Mouse (Mus musculus) CH12.LX (cell line): ENCODE data around the gene Hmgcr. TPM values are rescaled to one million over a fixed set of nuclear protein-coding genes. Genes with fewer than 3 reads are reported as not detected.

Experiments used
- DNase-seq: peaks from one replicate; pipeline ENCODE4 v3.0.0-alpha.2; 2013; ENCODE audit errors: extremely low read depth
- H3K27ac ChIP-seq: 2 replicates; pipeline ENCODE4 v1.5.1; 2012; ENCODE audit warnings: low read depth, mild to moderate bottlenecking, control low read depth, moderate library complexity; ENCODE audit not compliant: insufficient read depth
- H3K27me3 ChIP-seq: replicated peaks from 2 replicates; pipeline ENCODE3; 2012; ENCODE audit warnings: inconsistent platforms
- H3K36me3 ChIP-seq, 2 experiments: replicated peaks in 1 of 2; 2 replicates each; pipeline versions ENCODE3 to v1.6.1; 2012; ENCODE audit warnings: inconsistent platforms in 1 of 2, low read length in 1 of 2, mild to moderate bottlenecking in 1 of 2, mixed read lengths in 1 of 2, moderate library complexity in 1 of 2; ENCODE audit not compliant: control insufficient read depth in 1 of 2, insufficient read depth in 1 of 2
- H3K4me1 ChIP-seq, 2 experiments: 2 replicates each; pipeline ENCODE4 v1.6.1; 2012; ENCODE audit warnings: inconsistent platforms in 1 of 2, moderate library complexity in 1 of 2; ENCODE audit not compliant: insufficient read depth in 2 of 2, control insufficient read depth in 1 of 2
- H3K4me2 ChIP-seq: 2 replicates; pipeline ENCODE4 v1.6.1; 2012; ENCODE audit warnings: low read depth, mild to moderate bottlenecking, control low read depth; ENCODE audit not compliant: poor library complexity, insufficient read depth, severe bottlenecking
- H3K4me3 ChIP-seq, 3 experiments: fragments of 150-350 bp in 1 of 3; sonication (generic) in 1 of 3; replicated peaks in 1 of 3; 2 replicates each; pipeline versions ENCODE3 to v1.5.1; 2011 to 2012; ENCODE audit warnings: low read depth in 2 of 3, low read length in 2 of 3, mild to moderate bottlenecking in 2 of 3, moderate library complexity in 2 of 3, control low read depth in 1 of 3, improper control_type of control experiment in 1 of 3, inconsistent platforms in 1 of 3, mixed read lengths in 1 of 3; ENCODE audit not compliant: poor library complexity in 1 of 3
- H3K79me2 ChIP-seq: replicated peaks from 2 replicates; pipeline ENCODE4 v1.6.1; 2012; ENCODE audit warnings: mild to moderate bottlenecking, moderate library complexity; ENCODE audit not compliant: control insufficient read depth, poor library complexity, insufficient read depth, severe bottlenecking; ENCODE audit errors: extremely low read depth
- H3K9ac ChIP-seq: 2 replicates; pipeline ENCODE4 v1.6.1; 2012; ENCODE audit warnings: low read depth, mild to moderate bottlenecking, control low read depth, moderate library complexity; ENCODE audit not compliant: insufficient read depth
- H3K9me3 ChIP-seq: replicated peaks from 2 replicates; pipeline ENCODE3; 2012; ENCODE audit warnings: low read length, inconsistent platforms, mixed read lengths
- BHLHE40 ChIP-seq: IDR thresholded peaks from 2 replicates; pipeline ENCODE4 v1.6.1; 2011; ENCODE audit warnings: mild to moderate bottlenecking, low read depth, low read length, improper control_type of control experiment
- ELF1 ChIP-seq: IDR thresholded peaks from 2 replicates; pipeline ENCODE4 v1.6.1; 2014; ENCODE audit warnings: low read depth, mild to moderate bottlenecking, inconsistent platforms, low read length, improper control_type of control experiment
- HCFC1 ChIP-seq: IDR thresholded peaks from 2 replicates; pipeline ENCODE4 v1.6.1; 2012; ENCODE audit warnings: low read depth, mild to moderate bottlenecking, inconsistent platforms, low read length, improper control_type of control experiment
- IRF4 ChIP-seq: IDR thresholded peaks from 2 replicates; pipeline ENCODE4 v1.6.1; 2014; ENCODE audit warnings: low read depth, mild to moderate bottlenecking, inconsistent platforms, low read length, improper control_type of control experiment
- MAX ChIP-seq: IDR thresholded peaks from 2 replicates; pipeline ENCODE4 v1.6.1; 2011; ENCODE audit warnings: low read length, improper control_type of control experiment
- MEF2A ChIP-seq: IDR thresholded peaks from 2 replicates; pipeline ENCODE4 v1.6.1; 2014; ENCODE audit warnings: low read depth, mild to moderate bottlenecking, inconsistent platforms, low read length, improper control_type of control experiment, borderline replicate concordance
- MXI1 ChIP-seq: IDR thresholded peaks from 2 replicates; pipeline ENCODE4 v1.6.1; 2011; ENCODE audit warnings: mild to moderate bottlenecking, low read depth, low read length, improper control_type of control experiment
- MYC ChIP-seq: IDR thresholded peaks from 2 replicates; pipeline ENCODE4 v1.6.1; 2011; ENCODE audit warnings: low read depth, mild to moderate bottlenecking, improper control_type of control experiment, low read length
- NELFE ChIP-seq: IDR thresholded peaks from 2 replicates; pipeline ENCODE4 v1.6.1; 2011; ENCODE audit warnings: low read depth, low read length, improper control_type of control experiment
- NRF1 ChIP-seq: IDR thresholded peaks from 2 replicates; pipeline ENCODE4 v1.6.1; 2014; ENCODE audit warnings: low read depth, mild to moderate bottlenecking, inconsistent platforms, low read length, improper control_type of control experiment, moderate library complexity
- PAX5 ChIP-seq: IDR thresholded peaks from 2 replicates; pipeline ENCODE4 v1.6.1; 2012; ENCODE audit warnings: low read length, inconsistent platforms, mixed read lengths
- POLR2A ChIP-seq: IDR thresholded peaks from 2 replicates; pipeline ENCODE4 v1.6.1; 2011; ENCODE audit warnings: low read depth, mild to moderate bottlenecking, improper control_type of control experiment, low read length
- RAD21 ChIP-seq: IDR thresholded peaks from 2 replicates; pipeline ENCODE4 v1.6.1; 2011; ENCODE audit warnings: low read depth, mild to moderate bottlenecking, low read length, improper control_type of control experiment, moderate library complexity
- RCOR1 ChIP-seq: conservative IDR thresholded peaks from 2 replicates; pipeline ENCODE4 v1.6.1; 2012; ENCODE audit warnings: low read depth, mild to moderate bottlenecking, inconsistent platforms, low read length, improper control_type of control experiment
- TCF12 ChIP-seq: IDR thresholded peaks from 2 replicates; pipeline ENCODE4 v1.6.1; 2014; ENCODE audit warnings: low read depth, mild to moderate bottlenecking, inconsistent platforms, low read length, improper control_type of control experiment
- USF1 ChIP-seq: IDR thresholded peaks from 2 replicates; pipeline ENCODE4 v1.6.1; 2014; ENCODE audit warnings: low read depth, mild to moderate bottlenecking, inconsistent platforms, low read length, improper control_type of control experiment
- USF2 ChIP-seq: conservative IDR thresholded peaks from 2 replicates; pipeline ENCODE4 v1.6.1; 2011; ENCODE audit warnings: low read depth, low read length, improper control_type of control experiment
- ZNF384 ChIP-seq: IDR thresholded peaks from 2 replicates; pipeline ENCODE4 v1.6.1; 2012; ENCODE audit warnings: low read depth, low read length, improper control_type of control experiment, inconsistent platforms
- dilution Hi-C: fragments of 300-500 bp; cut with MboI; formaldehyde crosslinking; loops from 2 replicates; pipeline ENCODE4 v1.14.3; 2020; ENCODE audit warnings: low sequenced_read_pairs; ENCODE audit not compliant: extremely low pct_unique_long_range_greater_than_20kb, extremely low pct_ligation_motif_present
- in situ Hi-C: fragments of 300-500 bp; cut with MboI; formaldehyde crosslinking; loops from 3 replicates; pipeline ENCODE4 v1.14.3; 2019; ENCODE audit warnings: low sequenced_read_pairs, low pct_ligation_motif_present, low pct_unique_long_range_greater_than_20kb, mixed read lengths
- polyA plus RNA-seq: library from polyadenylated mRNA; unstranded; fragments of >175 nt; gene quantifications from 2 replicates; pipeline ENCODE4 v1.2.1, GENCODE M21; 2012; ENCODE audit warnings: low read depth; ENCODE audit not compliant: insufficient read length
- total RNA-seq, 2 experiments: library from RNA; depleted of rRNA; stranded (reverse); fragments of 300-350 nt in 1 of 2; fragments of >200 nt in 1 of 2; gene quantifications; 2 replicates each; pipeline ENCODE4 v1.2.3; 2012 to 2014

Gene Hmgcr
- total and polyA plus RNA-seq, 3 experiments = 71.6 to 118 (median 97.5) TPM

DNA sequence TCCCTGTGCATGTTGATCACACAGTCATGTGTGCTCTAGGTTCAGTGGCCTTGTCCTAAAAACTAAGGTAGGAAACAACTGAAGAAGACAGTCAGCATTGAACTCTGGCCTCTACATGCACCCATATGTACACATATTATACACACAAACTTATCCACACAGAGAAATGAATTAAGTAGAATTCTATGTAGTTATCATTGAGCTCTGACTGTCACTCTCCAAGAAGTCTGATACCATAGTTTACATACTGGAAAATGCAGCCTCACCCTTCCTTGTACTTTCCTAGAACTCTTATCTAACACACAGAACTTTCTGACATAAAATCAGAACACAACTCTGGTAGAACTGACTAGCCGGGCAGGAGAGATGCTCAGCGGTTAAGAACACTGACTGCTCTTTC, 66.5 kb downstream of the Hmgcr start:
- Histone ChIP-seq H3K9ac (no peak overlapping the region), H3K9me3 (no peaks in the 10 kb centered on the region), H3K4me3 (no peak overlapping the region), H3K36me3 (peaks cover 7 to 28% of the 10 kb centered on the region in 2 experiments), H3K27ac (no peak overlapping the region), H3K4me2 (no peak overlapping the region), H3K4me1 (peaks cover 0 to 11% of the 10 kb centered on the region in 2 experiments; a peak in 2 of 4 replicates), H3K79me2 (no peaks in the 10 kb centered on the region), H3K27me3 (no peaks in the 10 kb centered on the region)
- in situ Hi-C loops = no loop called here
- dilution Hi-C loops = no loop called here
- DNase-seq = no peak
- TF ChIP-seq NELFE (no peak), MAX (no peak), ZNF384 (no peak), ELF1 (no peak), MEF2A (no peak), RCOR1 (no peak), USF1 (no peak), IRF4 (no peak), USF2 (no peak), PAX5 (no peak), POLR2A (no peak), HCFC1 (no peak)

DNA sequence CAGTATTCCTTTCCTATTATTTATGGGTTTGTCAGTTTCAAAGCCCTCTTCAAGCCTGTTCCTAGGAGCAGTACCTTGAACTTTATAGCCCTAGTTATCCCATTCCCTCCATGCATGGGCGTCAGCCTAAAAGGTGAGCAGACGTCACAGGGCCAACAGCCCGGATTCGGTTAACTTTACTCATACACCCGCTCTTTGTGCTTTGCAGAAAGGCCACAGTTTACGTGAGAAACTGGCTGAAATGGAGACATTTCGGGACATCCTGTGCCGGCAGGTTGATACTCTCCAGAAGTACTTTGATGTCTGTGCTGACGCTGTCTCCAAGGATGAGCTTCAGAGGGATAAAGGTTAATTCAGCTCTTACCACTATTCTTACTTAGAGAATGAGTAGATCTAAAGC, 71.6 kb downstream of the Hmgcr start:
- Histone ChIP-seq H3K9me3 (no peaks in the 10 kb centered on the region), H3K4me2 (no peak overlapping the region), H3K4me1 (no peaks in the 10 kb centered on the region)
- TF ChIP-seq PAX5 (no peak), BHLHE40 (no peak), MXI1 (no peak), ZNF384 (no peak), MYC (no peak), RAD21 (no peak), NRF1 (no peak), TCF12 (no peak), USF1 (no peak), USF2 (no peak)
- TF ChIP-seq, all 38 proteins: peak for 0
- Histone ChIP-seq H3K79me2 (no peaks in the 10 kb centered on the region), H3K4me3 (no peak overlapping the region), H3K27me3 (no peaks in the 10 kb centered on the region), H3K27ac (no peak overlapping the region), H3K9ac (no peak overlapping the region), H3K36me3 (peaks cover 8 to 24% of the 10 kb centered on the region in 2 experiments)
- dilution Hi-C loops (no loop called here), in situ Hi-C loops (no loop called here)
- DNase-seq = no peak

Other genes starting within 250 kb of the Hmgcr start
- gene Ankdd1b, start 199.7 kb downstream of the Hmgcr start, total RNA-seq (2012; rRNA removed) = 0.08 and 0.13 TPM in 2 replicates
- gene Ankdd1b, start 199.7 kb downstream of the Hmgcr start, total RNA-seq (2014; rRNA removed) = not detected in 2 replicates
- gene Ankdd1b, start 199.7 kb downstream of the Hmgcr start, polyA plus RNA-seq = not detected in 2 replicates
- gene Gm17622, start 180.2 kb downstream of the Hmgcr start, total RNA-seq (2012; rRNA removed) = not detected in 2 replicates
- not detected in 2 replicates for gene Gm17622, start 180.2 kb downstream of the Hmgcr start, total RNA-seq (2014; rRNA removed)
- not detected in 2 replicates for gene Gm17622, start 180.2 kb downstream of the Hmgcr start, polyA plus RNA-seq
- gene Polk, start 128.4 kb downstream of the Hmgcr start, total RNA-seq (2012; rRNA removed) = 12.9 and 13.3 TPM in 2 replicates
- gene Polk, start 128.4 kb downstream of the Hmgcr start, total RNA-seq (2014; rRNA removed) = 10.4 and 12.7 TPM in 2 replicates
- 9.2 and 10.5 TPM in 2 replicates for gene Polk, start 128.4 kb downstream of the Hmgcr start, polyA plus RNA-seq
- gene Col4a3bp, start 128.3 kb downstream of the Hmgcr start, total RNA-seq (2012; rRNA removed) = 7.0 and 9.6 TPM in 2 replicates
- gene Col4a3bp, start 128.3 kb downstream of the Hmgcr start, total RNA-seq (2014; rRNA removed) = 11.9 and 15.9 TPM in 2 replicates
- 10.8 and 14.8 TPM in 2 replicates for gene Col4a3bp, start 128.3 kb downstream of the Hmgcr start, polyA plus RNA-seq
- not detected in 2 replicates for gene Ankrd31, start 77.3 kb upstream of the Hmgcr start, total RNA-seq (2012; rRNA removed)
- not detected in 2 replicates for gene Ankrd31, start 77.3 kb upstream of the Hmgcr start, total RNA-seq (2014; rRNA removed)
- gene Ankrd31, start 77.3 kb upstream of the Hmgcr start, polyA plus RNA-seq = not detected in 2 replicates